Mouse (Mus musculus) bone marrow macrophage, adult 2 months (primary cell): ENCODE data around the gene Ube4b.

ENCODE experiments used
- CTCF ChIP-seq: IDR thresholded peaks from 2 replicates; pipeline ENCODE4 v1.5.1; 2012; ENCODE audit warnings: low read depth, mild to moderate bottlenecking, low read length, moderate library complexity
- POLR2A ChIP-seq: IDR thresholded peaks from 2 replicates; pipeline ENCODE4 v1.6.1; 2012; ENCODE audit warnings: mild to moderate bottlenecking, low read depth, low read length, borderline replicate concordance

DNA sequence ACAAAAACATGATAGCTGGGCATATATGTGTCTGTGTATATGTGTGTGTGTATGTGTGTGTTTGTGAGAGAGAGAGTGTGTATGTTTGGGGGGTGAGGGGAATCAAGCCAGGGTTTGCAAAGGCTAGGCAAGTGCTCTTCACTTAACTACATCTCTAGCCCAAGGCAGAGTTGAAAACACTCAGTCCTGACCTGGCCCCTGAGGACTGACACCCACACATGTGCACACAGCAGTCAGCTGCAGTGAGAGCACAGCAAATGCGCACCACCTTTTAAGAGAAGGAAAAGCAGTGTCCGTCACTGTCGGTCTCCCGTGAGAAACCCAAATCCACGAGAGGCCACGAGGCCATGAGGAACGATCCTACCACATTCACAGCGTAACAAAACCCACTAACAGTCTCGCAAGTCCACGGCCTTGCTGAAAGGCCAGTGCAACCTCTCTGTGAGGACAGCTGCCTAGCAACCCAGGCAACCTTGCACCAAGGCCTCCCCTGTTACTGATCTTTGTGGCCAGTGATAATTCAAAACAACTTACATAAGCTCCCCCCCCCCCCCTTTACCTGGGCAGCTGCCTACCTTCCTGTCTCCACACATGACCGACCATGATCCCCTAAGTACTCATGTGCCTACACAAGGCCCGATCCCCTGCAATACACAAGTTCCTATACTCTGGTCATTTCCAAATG is 33.1 kb downstream of the Ube4b start:
- TF ChIP-seq POLR2A: no peak
- TF ChIP-seq CTCF: no peak
